Mouse (Mus musculus) forebrain, embryonic 12.5 days (tissue): ENCODE data around the gene Cntf. TPM values are rescaled to one million over a fixed set of nuclear protein-coding genes. Genes with fewer than 3 reads are reported as not detected.

Experiments
- ATAC-seq: fragments of 200-750 bp; cut with Nextera tagmentation; 2 replicates; pipeline ENCODE4 v1.8.0; 2017; ENCODE audit warnings: moderate TSS enrichment; ENCODE audit not compliant: low FRiP score
- H3K27ac ChIP-seq: fragments of 300-500 bp; sonication (generic); 2 replicates; pipeline ENCODE4 v1.5.1; 2016; ENCODE audit warnings: mild to moderate bottlenecking
- H3K27me3 ChIP-seq: fragments of 300-500 bp; sonication (generic); 2 replicates; pipeline ENCODE4 v1.6.1; 2016; ENCODE audit warnings: mild to moderate bottlenecking
- H3K36me3 ChIP-seq: fragments of 300-500 bp; sonication (generic); replicated peaks from 2 replicates; pipeline ENCODE4 v1.6.1; 2016; ENCODE audit warnings: mild to moderate bottlenecking
- H3K4me1 ChIP-seq: fragments of 300-500 bp; sonication (generic); 2 replicates; pipeline ENCODE4 v1.6.1; 2016
- H3K4me2 ChIP-seq: fragments of 300-500 bp; sonication (generic); 2 replicates; pipeline ENCODE4 v1.6.1; 2016; ENCODE audit warnings: mild to moderate bottlenecking, moderate library complexity
- H3K4me3 ChIP-seq: fragments of 300-500 bp; sonication (generic); replicated peaks from 2 replicates; pipeline ENCODE4 v1.5.1; 2016; ENCODE audit warnings: mild to moderate bottlenecking
- H3K9ac ChIP-seq: fragments of 300-500 bp; sonication (generic); 2 replicates; pipeline ENCODE4 v1.6.1; 2016; ENCODE audit warnings: mild to moderate bottlenecking
- H3K9me3 ChIP-seq: fragments of 300-500 bp; sonication (generic); 2 replicates; pipeline ENCODE4 v1.6.1; 2016
- WGBS: fragments of 180-500 bp; shearing (Covaris S2); methylation state at CpG from one replicate; pipeline ENCODE4 v1.1.7; 2016; 5-methylcytosine and 5-hydroxymethylcytosine counted together
- polyA plus RNA-seq: library from polyadenylated mRNA; unstranded; fragments of >200 nt; fragmentation: Nextera tagmentation; extraction: Ambion mirVana; gene quantifications from 2 replicates; pipeline ENCODE4 v1.2.1, GENCODE M21; 2016

Gene Cntf
- polyA plus RNA-seq, 1 experiment from 2014 or later = 1.8 TPM

DNA sequence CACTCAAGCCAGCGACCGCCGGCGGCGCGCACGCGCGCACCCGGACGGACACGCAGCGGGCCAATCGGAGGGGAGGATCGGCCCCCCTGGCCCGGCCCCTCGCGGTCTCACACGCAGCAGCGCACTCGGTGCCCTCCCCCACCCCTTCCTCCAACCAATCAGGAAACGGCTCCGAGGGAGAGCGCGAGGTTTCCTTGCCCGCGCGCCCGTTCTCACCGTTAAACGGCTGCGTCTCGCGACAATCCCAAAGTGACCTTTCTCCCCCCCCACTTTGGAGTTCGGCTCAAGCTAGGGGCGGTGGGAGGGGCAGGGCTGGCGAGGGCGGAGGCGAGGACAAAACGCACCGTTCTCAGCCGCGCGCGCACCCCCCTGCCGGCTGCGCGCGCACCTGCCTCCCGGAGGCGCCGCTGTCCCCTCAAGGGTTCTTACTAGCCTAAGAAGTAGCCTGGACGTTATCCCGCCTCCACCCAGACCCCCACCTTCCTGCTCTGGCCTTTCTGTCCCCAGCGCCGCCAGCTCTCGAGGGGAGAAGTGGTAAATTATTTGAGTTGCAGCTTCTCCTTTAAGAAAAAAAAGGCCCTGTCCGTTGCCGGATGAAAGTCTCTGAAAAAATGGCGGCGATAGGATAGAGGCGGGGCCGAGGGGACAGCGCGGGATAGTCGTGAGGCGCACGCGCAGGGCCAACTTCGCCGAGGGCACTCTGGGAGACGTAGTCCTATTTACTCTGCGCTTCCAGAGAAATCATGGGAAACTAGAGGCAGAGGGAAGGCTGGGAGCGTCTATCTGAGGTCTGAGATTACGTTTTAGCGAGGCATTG is 30.3 kb upstream of the Cntf start, which contains the start of the genes Zfp91 and Lpxn:
Gene Zfp91 (minus strand): TSS at position 616 of the 817 bp plus-strand sequence.
Gene Lpxn (plus strand): TSS at position 683 of the 817 bp plus-strand sequence.
- Histone ChIP-seq H3K4me3 (peak within 1 kb of the TSS; percentile 91), H3K27me3 (no peaks in the 10 kb centered on the region), H3K9me3 (no peaks in the 10 kb centered on the region), H3K9ac (peak within 1 kb of the TSS; percentile 97), H3K4me2 (peak within 1 kb of the TSS; percentile 60), H3K36me3 (no peaks in the 10 kb centered on the region), H3K27ac (peak within 1 kb of the TSS; percentile 99), H3K4me1 (peaks cover 12% of the 10 kb centered on the region)
- ATAC-seq = peak; percentile 95
- WGBS = under 1% methylated on average over 54 of the region's 76 CpGs

DNA sequence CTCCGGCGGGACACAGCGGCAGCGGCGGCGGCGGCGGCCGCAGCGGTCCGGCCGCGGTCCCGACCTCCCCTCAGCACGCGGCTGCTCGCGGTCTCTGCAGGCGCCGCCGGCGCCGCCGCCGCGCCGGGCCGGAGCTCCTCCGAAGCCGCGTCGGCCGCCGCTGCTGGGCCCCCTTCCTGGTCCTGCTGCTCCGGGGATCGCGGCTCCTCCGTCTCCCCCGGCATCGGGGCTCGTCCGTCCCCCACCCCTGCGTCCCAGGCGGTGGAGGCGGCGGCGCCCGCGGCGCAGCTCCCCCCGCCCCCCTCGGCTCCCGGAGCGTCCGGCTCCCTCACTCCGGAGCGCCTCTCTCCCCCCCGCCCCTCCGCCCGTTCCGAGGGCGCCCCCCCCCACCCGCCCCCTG is 29.7 kb upstream of the Cntf start:
- H3K4me3 ChIP-seq = peak overlapping the region; percentile 91
- peak; percentile 53 for ATAC-seq
- peak overlapping the region; percentile 49 for H3K4me2 ChIP-seq
- no peaks in the 10 kb centered on the region for H3K36me3 ChIP-seq
- H3K27me3 ChIP-seq = no peaks in the 10 kb centered on the region
- H3K27ac ChIP-seq = peak overlapping the region; percentile 99
- under 1% methylated on average over 39 of the region's 63 CpGs for WGBS
- peaks cover 12% of the 10 kb centered on the region for H3K4me1 ChIP-seq
- H3K9me3 ChIP-seq = no peaks in the 10 kb centered on the region
- peak overlapping the region; percentile 97 for H3K9ac ChIP-seq

DNA sequence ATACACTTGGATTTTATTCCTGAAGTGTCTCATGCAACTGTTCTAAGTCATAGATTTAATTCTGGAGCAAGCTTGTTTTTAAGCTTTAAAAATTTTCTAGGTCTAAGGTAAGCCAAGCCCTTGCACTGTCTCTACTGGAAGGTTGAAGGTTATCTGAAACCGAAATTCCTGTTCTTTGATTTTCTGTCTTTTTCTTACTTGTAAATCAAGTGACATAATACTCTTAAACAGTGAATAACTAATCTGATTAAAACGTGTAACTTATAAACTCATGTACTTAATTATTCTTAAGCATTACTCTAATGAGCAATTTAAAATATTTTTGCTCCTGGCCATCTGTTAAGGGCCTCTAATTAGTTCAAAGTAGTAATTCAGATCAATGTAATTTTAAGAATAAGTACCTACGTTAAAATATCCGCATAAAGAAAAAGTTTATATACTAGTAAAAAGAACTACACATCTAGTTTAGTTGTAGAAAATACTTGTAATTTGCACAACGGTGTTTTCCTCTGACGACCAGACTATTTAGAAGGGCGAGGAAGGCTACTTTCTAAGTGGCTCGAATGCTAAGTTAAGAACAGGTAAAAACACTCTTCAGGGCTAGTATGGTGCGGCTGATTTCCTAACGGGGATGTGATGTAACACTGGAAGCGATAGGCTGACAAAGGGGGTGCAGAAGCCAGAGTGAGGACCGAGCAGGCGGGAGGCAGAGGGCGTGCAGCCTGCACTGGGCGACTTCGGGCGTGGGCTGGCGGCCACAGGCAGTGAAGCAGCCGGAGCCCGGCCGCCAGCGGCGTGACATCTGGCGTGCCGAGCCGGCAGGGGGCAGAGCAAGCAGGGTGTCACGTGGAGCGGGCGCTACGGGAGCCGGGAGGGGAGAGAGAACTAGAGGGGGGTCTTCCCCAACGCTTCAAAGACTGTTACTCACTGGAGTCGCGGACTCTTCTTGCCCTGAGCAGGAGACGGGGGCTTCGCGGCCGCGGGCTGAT is 28.9 kb upstream of the Cntf start:
- Histone ChIP-seq H3K4me1 (peaks cover 12% of the 10 kb centered on the region), H3K27ac (peak overlapping the region; percentile 99), H3K9ac (peak overlapping the region; percentile 97), H3K36me3 (no peaks in the 10 kb centered on the region), H3K9me3 (no peaks in the 10 kb centered on the region), H3K4me3 (peak overlapping the region; percentile 91), H3K27me3 (no peaks in the 10 kb centered on the region), H3K4me2 (peak overlapping the region; percentile 49)
- peak; percentile 73 for ATAC-seq
- 1% methylated on average over 33 of the region's 39 CpGs for WGBS

DNA sequence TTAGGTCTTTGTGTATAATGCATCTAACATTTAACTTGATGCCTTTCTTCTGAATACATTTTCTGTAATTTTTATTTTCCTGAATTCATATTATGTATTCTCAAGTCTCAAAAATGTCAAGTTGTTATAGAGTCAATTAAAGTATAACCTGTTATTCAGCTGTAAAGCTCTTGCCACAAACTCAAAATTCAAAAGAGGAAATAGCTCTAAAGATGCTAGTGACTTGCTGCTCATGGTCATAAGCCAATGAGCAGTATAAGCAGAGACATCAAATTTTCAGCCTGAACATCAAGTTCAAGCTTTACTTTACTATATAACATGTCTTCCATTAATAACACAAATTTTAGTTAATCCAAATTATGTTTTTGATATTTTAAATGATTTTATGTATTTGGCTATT is 26.9 kb upstream of the Cntf start:
- H3K9me3 ChIP-seq = no peaks in the 10 kb centered on the region
- H3K4me1 ChIP-seq = peaks cover 12% of the 10 kb centered on the region
- ATAC-seq = no peak
- no peak overlapping the region for H3K4me2 ChIP-seq
- H3K4me3 ChIP-seq = no peak overlapping the region
- H3K27me3 ChIP-seq = no peaks in the 10 kb centered on the region
- no peak overlapping the region for H3K9ac ChIP-seq
- peaks cover 5% of the 10 kb centered on the region for H3K36me3 ChIP-seq
- H3K27ac ChIP-seq = no peak overlapping the region

DNA sequence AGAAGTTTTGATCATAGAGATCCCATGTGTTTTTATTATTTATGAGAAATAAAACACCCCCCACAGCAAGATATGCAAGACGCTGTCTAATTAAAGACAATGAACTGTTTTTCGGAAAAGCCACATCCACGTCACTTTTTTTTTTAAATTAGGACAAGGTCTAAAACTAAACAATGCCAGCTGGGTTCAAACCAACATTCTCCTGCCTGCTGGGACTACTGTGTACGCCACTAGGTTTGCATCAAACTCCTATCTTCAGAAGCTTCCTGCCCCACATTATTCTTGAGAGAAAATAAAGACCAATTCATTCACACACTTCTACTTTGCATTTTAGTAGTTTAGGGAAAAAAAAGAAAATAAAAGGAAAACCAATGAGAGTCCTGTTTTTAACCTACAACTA is 22.3 kb upstream of the Cntf start:
- ATAC-seq = no peak
- no peak overlapping the region for H3K27ac ChIP-seq
- no peak overlapping the region for H3K9ac ChIP-seq
- H3K4me3 ChIP-seq = no peak overlapping the region
- no peaks in the 10 kb centered on the region for H3K9me3 ChIP-seq
- peaks cover 6% of the 10 kb centered on the region for H3K4me1 ChIP-seq
- H3K36me3 ChIP-seq = peaks cover 5% of the 10 kb centered on the region
- H3K27me3 ChIP-seq = no peaks in the 10 kb centered on the region
- WGBS = 92% methylated on average over 4 of the region's 4 CpGs
- H3K4me2 ChIP-seq = no peak overlapping the region

DNA sequence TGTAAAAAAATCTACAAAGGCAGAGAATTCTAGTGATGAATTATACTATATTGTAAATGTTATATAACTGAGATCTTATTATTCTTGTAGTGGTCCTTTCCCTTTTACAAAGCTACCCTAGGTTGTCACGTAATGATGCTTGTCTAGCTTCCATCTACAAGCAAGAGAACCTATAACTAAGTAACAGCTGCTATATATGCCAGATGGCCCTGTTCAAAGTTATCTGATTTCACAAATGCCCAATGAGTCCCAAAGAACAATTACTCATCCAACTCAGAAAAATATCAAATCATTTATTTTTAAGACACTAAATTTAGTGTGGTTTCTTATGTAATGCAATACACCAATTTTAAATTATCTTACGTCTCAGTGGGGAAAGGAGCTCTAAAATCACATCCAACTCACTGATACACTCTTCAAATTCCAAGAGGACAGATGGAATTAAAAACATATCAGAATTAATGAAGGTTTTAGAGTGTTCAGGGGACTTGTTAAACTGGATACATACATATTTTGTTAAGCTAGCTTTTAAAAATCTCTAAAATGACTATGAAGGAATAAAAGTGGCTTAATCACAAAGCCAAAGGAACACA is 21.5 kb upstream of the Cntf start:
- Histone ChIP-seq H3K36me3 (peaks cover 5% of the 10 kb centered on the region), H3K4me2 (no peak overlapping the region), H3K27me3 (no peaks in the 10 kb centered on the region), H3K4me1 (peaks cover 6% of the 10 kb centered on the region), H3K4me3 (no peak overlapping the region), H3K9ac (no peak overlapping the region), H3K9me3 (no peaks in the 10 kb centered on the region), H3K27ac (no peak overlapping the region)
- 95% methylated on average over 2 of the region's 2 CpGs for WGBS
- ATAC-seq = no peak

DNA sequence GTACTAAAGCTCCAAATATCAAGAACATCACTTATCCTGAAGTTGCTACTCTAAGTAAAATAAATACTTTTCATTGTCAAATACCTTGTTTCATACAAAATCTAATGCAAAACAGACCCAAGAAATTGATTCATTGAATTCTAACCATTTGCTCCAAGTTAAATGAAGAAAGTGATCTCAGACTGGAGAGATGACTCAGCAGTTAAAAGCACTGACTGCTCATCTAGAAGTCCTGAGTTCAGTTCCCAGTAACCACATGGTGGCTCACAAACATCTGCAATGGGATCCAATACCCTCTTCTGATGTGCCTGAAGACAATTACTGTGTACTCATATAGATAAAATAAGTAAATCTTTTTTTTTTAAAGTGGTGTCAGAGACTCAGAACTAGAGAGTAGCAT is 15.0 kb upstream of the Cntf start:
- H3K27ac ChIP-seq = no peak overlapping the region
- H3K4me2 ChIP-seq = no peak overlapping the region
- H3K9me3 ChIP-seq = no peaks in the 10 kb centered on the region
- H3K9ac ChIP-seq = no peak overlapping the region
- ATAC-seq = no peak
- H3K4me1 ChIP-seq = no peaks in the 10 kb centered on the region
- no peaks in the 10 kb centered on the region for H3K27me3 ChIP-seq
- peaks cover 18% of the 10 kb centered on the region for H3K36me3 ChIP-seq
- H3K4me3 ChIP-seq = no peak overlapping the region

DNA sequence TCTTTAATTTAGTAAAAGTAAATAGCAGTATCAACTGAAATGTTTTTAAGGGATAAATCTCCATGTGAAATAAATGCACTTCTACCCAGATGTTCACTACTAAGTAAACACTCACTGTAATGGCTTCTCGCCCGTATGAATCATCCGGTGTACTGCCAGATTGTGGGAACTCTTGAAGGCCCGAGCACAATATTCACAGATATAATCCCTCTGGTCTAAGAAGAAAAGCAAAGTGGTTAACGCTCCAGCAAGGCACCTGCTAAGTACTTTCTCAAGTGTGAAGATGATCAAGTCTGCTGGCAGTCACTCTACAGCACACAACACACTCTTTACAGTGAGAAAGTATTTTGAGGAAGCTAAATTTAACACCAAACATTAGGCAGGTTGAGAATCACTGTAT is 5.5 kb upstream of the Cntf start:
- no peak overlapping the region for H3K27ac ChIP-seq
- H3K4me3 ChIP-seq = no peak overlapping the region
- ATAC-seq = no peak
- no peak overlapping the region for H3K9ac ChIP-seq
- WGBS = 94% methylated on average over 5 of the region's 5 CpGs
- H3K4me1 ChIP-seq = 0 out of 2 replicates have a peak, but pooled peaks cover 4% of the 10 kb centered on the region
- H3K9me3 ChIP-seq = no peaks in the 10 kb centered on the region
- H3K36me3 ChIP-seq = peaks cover 50% of the 10 kb centered on the region
- no peaks in the 10 kb centered on the region for H3K27me3 ChIP-seq
- no peak overlapping the region for H3K4me2 ChIP-seq

DNA sequence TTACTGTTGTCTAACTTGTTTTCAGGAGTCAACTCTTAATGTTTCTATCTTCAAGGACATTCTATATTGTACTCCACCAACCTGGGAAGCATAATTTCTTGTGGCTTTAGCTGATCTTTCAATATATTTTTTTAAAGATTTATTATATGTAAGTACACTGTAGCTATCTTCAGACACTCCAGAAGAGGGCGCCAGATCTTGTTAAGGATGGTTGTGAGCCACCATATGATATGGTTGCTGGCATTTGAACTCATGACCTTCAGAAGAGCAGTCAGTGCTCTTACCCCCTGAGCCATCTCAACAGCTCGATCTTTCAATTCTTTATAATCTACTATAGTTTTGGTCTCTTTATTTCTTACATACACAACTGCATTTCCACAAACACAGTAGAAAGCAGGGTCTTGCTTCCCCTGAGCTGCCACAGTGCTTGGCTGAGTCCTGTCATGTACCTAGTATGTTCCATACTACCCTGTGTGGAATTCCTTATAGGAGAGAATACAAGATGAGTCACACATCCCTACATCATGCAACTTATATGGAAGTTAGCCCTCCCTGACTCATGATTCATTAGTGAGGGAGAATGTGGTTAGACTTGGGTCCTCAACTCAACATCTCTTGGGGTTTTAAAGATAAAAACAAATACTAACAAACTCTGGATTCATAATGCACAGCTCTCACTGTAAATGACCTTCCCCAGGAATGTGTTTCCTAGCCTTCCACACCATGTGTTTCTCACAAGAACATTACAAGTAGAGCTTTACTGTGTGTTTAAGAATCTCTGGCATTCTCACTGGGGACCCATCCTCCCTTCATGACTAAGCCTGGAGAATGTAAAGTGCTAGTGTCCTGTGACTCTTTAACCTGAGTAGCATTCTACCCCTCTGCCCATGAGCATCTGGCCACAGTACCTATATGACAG is 3.0 kb downstream of the Cntf start:
- ATAC-seq = no peak
- WGBS = 66% methylated on average over 2 of the region's 2 CpGs
- Histone ChIP-seq H3K36me3 (peaks cover 31% of the 10 kb centered on the region), H3K4me3 (no peak overlapping the region), H3K27ac (no peak overlapping the region), H3K4me2 (no peak overlapping the region), H3K9ac (no peak overlapping the region), H3K4me1 (0 out of 2 replicates have a peak, but pooled peaks cover 4% of the 10 kb centered on the region), H3K9me3 (no peaks in the 10 kb centered on the region), H3K27me3 (no peaks in the 10 kb centered on the region)

DNA sequence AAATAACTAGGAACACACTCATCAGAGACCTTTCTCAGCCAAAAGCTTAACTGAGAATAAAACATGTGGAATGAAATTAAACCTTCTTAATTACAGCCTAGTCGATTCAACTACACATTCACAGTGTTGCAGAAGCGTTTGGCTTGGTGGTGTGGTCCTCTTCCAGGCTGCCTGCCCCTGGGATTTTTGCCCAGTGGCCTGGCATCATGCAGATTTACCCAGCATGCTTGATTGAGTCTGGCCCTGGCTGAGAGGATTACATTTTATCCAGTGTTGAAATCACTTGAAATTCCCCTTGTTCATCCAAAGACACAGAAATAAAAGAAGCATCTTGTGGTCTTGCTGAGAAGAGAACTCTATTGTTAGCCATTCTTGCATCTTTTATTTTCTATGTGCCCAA is 5.8 kb downstream of the Cntf start:
- 55% methylated on average over 2 of the region's 2 CpGs for WGBS

DNA sequence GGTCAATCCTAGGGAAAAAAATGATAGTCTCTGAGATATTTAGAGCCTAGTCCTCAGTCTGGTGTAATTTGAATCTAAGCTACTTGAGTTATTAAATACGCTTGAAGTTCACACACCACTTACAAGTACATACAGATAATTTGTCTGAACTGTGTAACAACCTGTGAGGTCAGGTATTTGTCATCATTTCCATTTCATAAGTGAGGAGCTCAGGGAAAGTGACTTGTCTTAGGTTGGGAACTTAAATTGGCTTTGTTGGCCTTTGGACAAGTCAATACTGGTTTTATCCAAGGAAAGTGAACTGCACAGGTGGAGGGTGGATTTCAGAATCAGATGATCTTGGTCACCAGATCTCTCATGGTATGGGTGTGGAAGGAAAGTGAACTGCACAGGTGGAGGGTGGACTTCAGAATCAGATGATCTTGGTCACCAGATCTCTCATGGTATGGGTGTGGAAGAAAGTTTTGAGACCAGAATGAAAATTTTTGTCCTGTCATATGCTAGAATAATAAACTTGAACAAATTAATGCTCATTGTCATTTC is 6.4 kb downstream of the Cntf start:
- H3K27me3 ChIP-seq = no peaks in the 10 kb centered on the region
- peaks cover 19% of the 10 kb centered on the region for H3K36me3 ChIP-seq
- H3K27ac ChIP-seq = no peak overlapping the region
- H3K4me2 ChIP-seq = no peak overlapping the region
- WGBS = 82% methylated on average over 1 of the region's 1 CpGs
- H3K4me1 ChIP-seq = no peaks in the 10 kb centered on the region
- ATAC-seq = no peak
- H3K9ac ChIP-seq = no peak overlapping the region
- H3K9me3 ChIP-seq = no peaks in the 10 kb centered on the region
- no peak overlapping the region for H3K4me3 ChIP-seq

More for the DNA sequence above, 5.8 kb downstream of the Cntf start:
- Histone ChIP-seq H3K4me3 (no peak overlapping the region), H3K4me2 (no peak overlapping the region), H3K36me3 (peaks cover 24% of the 10 kb centered on the region), H3K27me3 (no peaks in the 10 kb centered on the region), H3K27ac (no peak overlapping the region), H3K9me3 (no peaks in the 10 kb centered on the region), H3K4me1 (no peaks in the 10 kb centered on the region), H3K9ac (no peak overlapping the region)
- no peak for ATAC-seq
